Mouse (Mus musculus): ENCODE measurements at regions not wholly inside any gene's neighbourhood (a gene's known extent, or its start where the extent isn't known, plus 50 kb on each side); places are given as distances from the start of the nearest gene placed in this dataset.

GRCm38 (mm10) chr14:61863475-61863874 is 256.2 kb downstream of the Kcnrg start:
- TF ChIP-seq CTCF (IDR thresholded peaks at IDR 0.05; ENCODE audit: extremely low read depth, insufficient read length, insufficient replicate concordance, low read depth, low read length): no peak
- no peak for TF ChIP-seq POLR2A (IDR thresholded peaks at IDR 0.05; ENCODE audit: low read depth, low read length)

All from small intestine, adult 2 months (tissue).